Mouse (Mus musculus) left cerebral cortex, postnatal 25 days (tissue): Measurements from ENCODE around the gene Gm21983. TPM values are rescaled to one million over a fixed set of nuclear protein-coding genes. Genes with fewer than 3 reads are reported as not detected.

Experiments
- DNase-seq, 2 experiments: peaks; one replicate each; pipeline ENCODE4 v3.0.0; 2022; ENCODE audit warnings: low spot score in 2 of 2, mixed read lengths in 1 of 2
- intact Hi-C: fragments of 180-260 bp; cut with DNase I; formaldehyde crosslinking; loops from one replicate; pipeline ENCODE4 v1.15.1; 2025
- total RNA-seq, 2 experiments: library from RNA; stranded (reverse); gene quantifications; 2 replicates each; pipeline ENCODE4 v1.2.3; 2021

Gm21983 gene
- total RNA-seq, 2 experiments from 2014 or later = not detected

- intact Hi-C loops = loop anchor here (2.0 kb wide), 1 partner anchor 15 kb away; the partner anchor contains the start of gene Rab4b
- DNase-seq = no peak
Measured at GRCm38 (mm10) chr7:27193731-27194130, 12.8 kb upstream of the Gm21983 start.

DNA sequence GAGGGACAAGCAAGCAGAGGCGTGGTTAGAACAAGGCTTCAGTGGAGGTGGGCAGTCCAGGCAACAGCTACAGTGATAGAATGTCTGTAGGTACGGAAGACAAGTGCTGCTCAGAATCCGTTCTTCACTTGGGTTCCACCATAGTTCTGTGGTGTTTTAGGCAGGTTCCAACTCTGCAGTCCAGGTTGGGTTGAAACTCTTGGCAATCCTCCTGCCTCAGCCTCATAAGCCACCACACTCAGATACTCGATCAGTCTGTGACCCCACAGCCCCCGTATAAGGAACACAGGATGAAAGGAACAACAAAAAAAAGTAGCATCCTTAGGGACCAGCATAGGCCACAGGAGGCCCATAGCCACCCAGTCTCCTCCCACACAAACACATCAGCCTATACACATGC is 11.5 kb upstream of the Gm21983 start:
- intact Hi-C loops = no loop called here

DNA sequence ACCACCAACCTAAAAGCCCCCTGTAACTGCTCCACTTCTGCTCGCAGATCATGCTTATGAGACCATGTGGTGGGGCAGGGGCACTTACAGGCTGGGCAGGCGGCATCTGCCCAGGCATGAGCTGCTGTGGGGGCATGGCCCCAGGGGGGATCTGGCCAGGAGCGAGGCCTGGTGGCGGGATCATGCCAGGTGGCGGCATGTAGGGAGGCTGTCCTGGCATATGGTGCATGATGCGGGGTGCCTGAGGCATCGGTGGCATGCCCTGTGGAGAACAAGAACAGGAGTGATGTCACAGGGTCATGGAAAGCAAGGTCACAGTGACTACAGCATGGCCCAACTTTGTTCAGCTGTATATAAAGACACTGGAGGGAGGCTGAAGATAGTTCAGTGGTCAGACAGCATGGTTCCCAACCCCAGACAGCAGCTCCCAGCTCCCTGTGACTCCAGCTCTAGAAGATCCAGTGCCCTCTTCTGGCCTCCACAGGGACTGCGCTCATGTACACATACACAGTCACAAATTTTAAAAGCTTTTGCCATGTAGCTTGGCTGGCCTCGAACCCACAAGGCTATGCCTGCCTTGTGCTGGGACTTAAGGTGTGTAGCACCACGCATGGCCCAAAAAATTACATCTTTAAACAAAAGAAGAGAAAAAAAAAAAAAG is 8.5 kb upstream of the Gm21983 start:
- DNase-seq = no peak
- intact Hi-C loops = no loop called here

More for the DNA sequence above, 11.5 kb upstream of the Gm21983 start:
- no peak for DNase-seq

- intact Hi-C loops = no loop called here
- DNase-seq = no peak
Measured at GRCm38 (mm10) chr7:27185986-27186385, 5.1 kb upstream of the Gm21983 start.

DNA sequence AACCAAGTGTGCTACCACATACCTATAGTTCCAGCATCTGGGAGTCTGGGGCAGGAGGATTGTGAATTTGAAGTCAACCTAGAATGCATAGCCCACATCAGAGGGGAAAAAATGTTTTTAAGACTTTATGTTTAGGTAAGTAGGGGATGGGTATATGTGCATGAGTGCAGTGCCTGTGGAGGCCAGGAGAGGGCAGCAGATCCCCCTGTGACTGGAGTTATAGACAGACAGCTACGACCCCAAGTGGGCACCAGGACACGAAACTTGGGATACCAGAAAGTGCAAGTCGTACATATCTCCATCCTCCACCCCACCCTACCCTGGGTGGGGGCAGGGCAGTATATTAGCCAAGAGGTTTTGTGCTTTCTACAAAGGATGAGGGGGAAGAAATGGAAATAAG is 4.1 kb upstream of the Gm21983 start:
- DNase-seq = no peak
- intact Hi-C loops = no loop called here

- intact Hi-C loops = no loop called here
- no peak for DNase-seq
Measured at GRCm38 (mm10) chr7:27182498-27182897, 1.6 kb upstream of the Gm21983 start.

GRCm38 (mm10) chr7:27180036-27180435 is 850 bp downstream of the Gm21983 start:
- intact Hi-C loops = no loop called here
- DNase-seq = no peak

DNA sequence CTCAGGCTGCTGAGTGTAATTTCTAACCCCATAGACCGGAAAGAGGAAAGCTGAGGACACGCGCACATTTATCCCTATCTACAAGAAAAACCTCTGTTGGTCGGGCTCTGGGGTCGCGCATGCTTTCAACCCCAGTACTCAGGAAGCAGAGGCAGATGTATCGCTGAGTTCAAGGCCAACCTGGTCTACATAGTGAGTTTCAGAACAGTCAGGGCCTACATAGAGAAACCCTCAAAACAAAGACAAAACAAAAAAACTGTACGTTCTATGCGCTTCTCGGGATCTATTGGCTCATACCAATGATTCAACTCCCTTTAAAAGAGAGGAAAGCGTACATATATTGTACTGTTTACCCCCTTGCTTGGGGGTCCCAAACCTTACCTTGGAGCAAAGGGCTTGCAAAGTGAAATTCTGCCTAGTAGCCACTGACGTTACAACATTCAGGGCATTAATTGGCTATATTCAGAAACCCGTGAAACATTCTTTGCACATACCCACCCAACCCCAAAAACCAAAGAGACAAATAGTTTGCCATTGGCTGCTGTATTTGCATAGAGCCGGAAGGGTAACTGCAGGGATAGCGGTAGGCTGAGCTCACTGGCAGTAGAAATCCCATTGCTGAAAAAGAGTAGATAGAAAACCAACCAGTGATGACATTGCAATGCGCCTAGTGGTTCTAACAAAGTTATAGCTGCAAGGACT is 1.5 kb downstream of the Gm21983 start:
- DNase-seq = no peak
- intact Hi-C loops = loop anchor here (2.0 kb wide), 1 partner anchor 15 kb away; the partner anchor contains the start of gene BC024978

DNA sequence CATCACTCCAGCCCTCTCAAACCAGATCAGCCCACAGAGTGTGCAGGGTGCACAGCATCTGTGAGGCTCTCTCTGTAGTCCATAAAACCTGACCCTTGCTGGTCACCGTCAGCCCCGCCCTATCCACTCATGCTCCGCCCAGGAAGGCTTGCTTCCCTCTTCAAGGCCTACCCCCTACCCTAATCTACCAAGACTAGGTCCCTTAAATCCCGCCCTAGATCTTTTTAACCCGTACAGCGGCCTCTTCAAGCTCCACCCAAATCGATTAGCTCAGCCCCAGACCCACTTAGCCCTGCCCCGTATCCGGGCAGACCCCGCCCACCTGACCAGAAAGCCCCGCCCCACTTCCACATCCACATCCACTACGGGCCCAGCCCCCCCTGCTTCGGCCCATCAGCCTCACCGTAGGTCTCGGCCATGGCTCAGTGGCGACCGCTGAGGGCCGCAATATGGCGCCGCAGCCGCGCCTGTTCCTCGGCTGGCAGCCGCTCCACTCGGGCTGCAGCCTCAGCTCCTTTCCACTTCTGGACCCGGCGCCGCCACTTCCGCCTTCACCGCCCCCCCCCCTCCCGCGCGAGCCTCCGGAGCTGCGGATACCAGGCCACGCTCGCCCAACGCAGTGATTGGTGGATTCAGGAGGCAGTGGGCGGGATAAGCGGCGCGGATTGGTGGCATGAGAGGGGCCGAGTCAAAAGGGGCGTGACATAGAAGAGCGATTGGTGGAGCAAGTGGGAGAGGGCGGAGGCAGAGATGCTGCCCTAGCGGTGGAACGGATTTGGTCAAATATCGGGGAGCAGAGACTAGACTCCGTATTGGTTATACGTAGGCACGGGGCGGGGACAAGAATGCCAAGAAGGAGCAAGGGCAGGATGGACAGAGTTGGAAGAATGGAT is 2.3 kb downstream of the Gm21983 start, which contains the start of gene Rab4b:
Gene Rab4b (minus strand): TSS at position 573 of the 893 bp plus-strand sequence.
- intact Hi-C loops = loop anchor here (1.0 to 2.0 kb wide), 2 partner anchors 16 to 54 kb away; partner anchors contain the start of gene BC024978
- DNase-seq = peak; percentile 99 to 100

DNA sequence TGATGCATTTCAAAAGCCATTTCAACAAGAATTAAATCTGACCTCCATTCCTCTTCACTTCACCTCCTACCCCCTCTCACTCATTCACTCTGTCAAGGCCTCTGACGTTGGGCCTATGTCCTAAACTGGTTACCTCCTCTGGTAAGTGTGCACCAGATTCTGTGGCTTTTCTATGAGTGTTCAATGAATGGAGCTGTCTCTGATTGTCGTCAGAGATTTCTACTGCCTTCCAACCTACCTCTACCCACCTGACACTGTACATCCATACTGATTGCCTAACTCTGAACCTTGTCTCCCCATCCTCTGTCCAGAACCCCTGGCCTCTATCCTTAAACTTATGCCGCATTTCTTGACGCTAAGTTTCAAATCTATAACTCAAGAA is 3.0 kb downstream of the Gm21983 start:
- no peak for DNase-seq
- intact Hi-C loops = loop anchor here (1.0 to 2.0 kb wide), 2 partner anchors 17 to 54 kb away; partner anchors contain the start of gene BC024978

GRCm38 (mm10) chr7:27174896-27175295 is 6.0 kb downstream of the Gm21983 start:
- no peak for DNase-seq
- intact Hi-C loops = no loop called here

GRCm38 (mm10) chr7:27174496-27174895 is 6.4 kb downstream of the Gm21983 start:
- DNase-seq = no peak
- intact Hi-C loops = no loop called here

DNA sequence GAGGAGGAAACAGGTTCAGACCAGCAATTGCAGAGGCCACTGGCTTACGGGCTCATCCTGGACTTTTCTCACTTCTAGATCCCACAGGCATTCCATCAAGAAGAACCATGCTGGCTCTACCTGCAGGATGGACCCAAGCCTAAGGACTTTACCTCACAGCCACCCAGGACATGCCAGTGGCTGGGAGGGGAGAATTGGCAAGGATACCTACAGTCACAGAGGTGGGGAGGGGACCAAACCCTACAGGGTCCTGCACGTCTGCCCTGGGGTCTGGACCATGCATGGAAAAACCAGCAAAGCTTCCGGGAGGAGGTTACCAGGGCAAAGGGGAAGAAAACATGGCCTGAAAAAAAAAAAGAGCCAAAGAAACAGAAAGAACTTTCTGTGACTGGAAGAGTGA is 9.9 kb downstream of the Gm21983 start:
- intact Hi-C loops = no loop called here
- no peak for DNase-seq

DNA sequence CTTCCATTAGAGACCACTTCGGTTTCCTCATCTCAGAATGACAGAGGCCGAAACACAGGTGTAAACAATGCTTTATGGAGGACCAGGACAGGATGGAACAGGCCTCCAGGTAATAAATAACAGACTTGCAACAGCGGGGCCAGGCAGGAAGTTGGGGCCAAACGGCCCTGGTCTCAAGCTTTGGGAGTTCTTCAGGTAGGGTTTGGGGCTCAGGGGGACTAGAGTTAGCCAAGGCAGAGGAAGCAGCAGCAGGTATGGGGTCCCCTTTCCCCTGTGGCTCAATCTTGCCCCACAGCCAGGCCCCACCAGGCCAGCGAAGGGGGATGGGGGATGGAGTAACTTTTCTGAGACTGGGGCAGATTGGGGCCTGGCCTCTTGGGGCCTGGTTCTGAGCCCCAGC is 12.5 kb downstream of the Gm21983 start:
- no peak for DNase-seq

GRCm38 (mm10) chr7:27167475-27168094 is 13.3 kb downstream of the Gm21983 start:
- intact Hi-C loops = loop anchor here (5.0 kb wide), 1 partner anchor 60 kb away; the partner anchor contains the start of gene Itpkc
- DNase-seq = no peak

More for the DNA sequence above, 12.5 kb downstream of the Gm21983 start:
- intact Hi-C loops = loop anchor here (5.0 kb wide), 1 partner anchor 59 kb away; the partner anchor contains the start of gene Itpkc

GRCm38 (mm10) chr7:27166614-27167474 is 14.0 kb downstream of the Gm21983 start, which contains the start of gene Egln2:
Gene Egln2 (minus strand): TSS chr7:27166802.
- intact Hi-C loops = loop anchor here (5.0 kb wide), 1 partner anchor 60 kb away; the partner anchor contains the start of gene Itpkc
- DNase-seq = peak; percentile 97

- peak; percentile 67 to 78 for DNase-seq
- intact Hi-C loops = loop anchor here (5.0 kb wide), 1 partner anchor 61 kb away; the partner anchor contains the start of gene Itpkc
Measured at GRCm38 (mm10) chr7:27166229-27166613, 14.7 kb downstream of the Gm21983 start.

DNA sequence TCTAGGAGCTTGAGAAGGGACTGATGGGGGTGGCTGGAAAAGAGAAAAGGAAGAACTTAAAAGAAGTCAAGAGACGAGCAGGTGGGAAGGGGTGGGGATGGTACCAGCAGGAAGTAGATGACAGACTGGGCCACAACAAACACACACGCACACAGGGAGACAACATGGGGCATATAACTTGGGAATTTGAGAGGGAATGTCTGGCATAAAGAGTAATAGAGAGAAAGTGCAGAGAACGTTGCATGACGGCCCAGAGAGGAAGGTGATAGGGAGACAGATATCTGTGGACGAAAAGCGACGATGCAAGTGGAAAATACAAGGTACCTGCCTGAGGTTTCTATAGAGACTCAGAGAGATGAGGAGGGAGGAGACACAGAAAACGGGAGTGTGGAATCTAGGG is 15.2 kb downstream of the Gm21983 start:
- intact Hi-C loops = loop anchor here (5.0 kb wide), 1 partner anchor 62 kb away; the partner anchor contains the start of gene Itpkc
- DNase-seq = no peak
